Mouse (Mus musculus) forebrain, embryonic 12.5 days (tissue): ENCODE measurements at regions not wholly inside any gene's neighbourhood (a gene's known extent, or its start where the extent isn't known, plus 50 kb on each side); places are given as distances from the start of the nearest gene placed in this dataset.

ENCODE experiments used
- ATAC-seq: fragments of 200-750 bp; cut with Nextera tagmentation; 2 replicates; pipeline ENCODE4 v1.8.0; 2017; ENCODE audit warnings: moderate TSS enrichment; ENCODE audit not compliant: low FRiP score
- H3K27ac ChIP-seq: fragments of 300-500 bp; sonication (generic); 2 replicates; pipeline ENCODE4 v1.5.1; 2016; ENCODE audit warnings: mild to moderate bottlenecking
- H3K27me3 ChIP-seq: fragments of 300-500 bp; sonication (generic); 2 replicates; pipeline ENCODE4 v1.6.1; 2016; ENCODE audit warnings: mild to moderate bottlenecking
- H3K36me3 ChIP-seq: fragments of 300-500 bp; sonication (generic); replicated peaks from 2 replicates; pipeline ENCODE4 v1.6.1; 2016; ENCODE audit warnings: mild to moderate bottlenecking
- H3K4me1 ChIP-seq: fragments of 300-500 bp; sonication (generic); 2 replicates; pipeline ENCODE4 v1.6.1; 2016
- H3K4me2 ChIP-seq: fragments of 300-500 bp; sonication (generic); 2 replicates; pipeline ENCODE4 v1.6.1; 2016; ENCODE audit warnings: mild to moderate bottlenecking, moderate library complexity
- H3K4me3 ChIP-seq: fragments of 300-500 bp; sonication (generic); replicated peaks from 2 replicates; pipeline ENCODE4 v1.5.1; 2016; ENCODE audit warnings: mild to moderate bottlenecking
- H3K9ac ChIP-seq: fragments of 300-500 bp; sonication (generic); 2 replicates; pipeline ENCODE4 v1.6.1; 2016; ENCODE audit warnings: mild to moderate bottlenecking
- H3K9me3 ChIP-seq: fragments of 300-500 bp; sonication (generic); 2 replicates; pipeline ENCODE4 v1.6.1; 2016
- WGBS: fragments of 180-500 bp; shearing (Covaris S2); methylation state at CpG from one replicate; pipeline ENCODE4 v1.1.7; 2016; 5-methylcytosine and 5-hydroxymethylcytosine counted together

DNA sequence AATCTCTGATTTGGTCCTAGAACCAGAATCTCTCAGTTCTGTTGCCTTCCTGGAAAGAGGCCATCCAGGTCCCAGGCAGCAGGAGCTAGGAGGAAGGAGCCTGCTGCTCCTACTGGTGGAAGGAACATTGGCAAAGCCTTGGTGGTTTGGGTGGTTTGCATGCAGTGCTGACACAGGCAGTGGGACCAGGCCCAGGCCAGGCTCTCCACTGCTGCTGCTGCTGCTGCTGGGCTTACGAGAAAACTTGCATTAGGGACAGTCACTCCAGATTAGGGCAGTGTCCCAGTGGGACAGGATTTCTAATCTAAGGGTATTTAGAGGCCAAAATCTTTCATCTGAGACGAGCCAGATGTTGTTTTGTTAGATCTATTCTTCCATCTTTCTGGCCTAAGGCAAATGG, 172.1 kb upstream of the Bmper start:
- WGBS = 62% methylated on average over 2 of the region's 2 CpGs

GRCm38 (mm10) chr9:23059526-23059925, 163.3 kb upstream of the Bmper start:
- no peak for ATAC-seq
- Histone ChIP-seq H3K27ac (no peak overlapping the region), H3K4me3 (no peak overlapping the region), H3K4me1 (peaks cover 31% of the 10 kb centered on the region), H3K9me3 (no peaks in the 10 kb centered on the region), H3K9ac (no peak overlapping the region), H3K36me3 (no peaks in the 10 kb centered on the region), H3K4me2 (no peak overlapping the region), H3K27me3 (peaks cover 6% of the 10 kb centered on the region; the same call in 1 of the 2 replicates)
- WGBS = 83% methylated on average over 4 of the region's 4 CpGs

More for the DNA sequence above, 172.1 kb upstream of the Bmper start:
- Histone ChIP-seq H3K4me1 (no peaks in the 10 kb centered on the region), H3K27me3 (no peaks in the 10 kb centered on the region), H3K4me2 (no peak overlapping the region), H3K9ac (no peak overlapping the region), H3K9me3 (no peaks in the 10 kb centered on the region), H3K4me3 (no peak overlapping the region), H3K36me3 (no peaks in the 10 kb centered on the region), H3K27ac (no peak overlapping the region)
- ATAC-seq = no peak

GRCm38 (mm10) chr9:23060526-23060925, 162.3 kb upstream of the Bmper start:
- H3K4me2 ChIP-seq = no peak overlapping the region
- ATAC-seq = no peak
- H3K36me3 ChIP-seq = no peaks in the 10 kb centered on the region
- no peaks in the 10 kb centered on the region for H3K9me3 ChIP-seq
- H3K4me1 ChIP-seq = peaks cover 31% of the 10 kb centered on the region
- H3K4me3 ChIP-seq = no peak overlapping the region
- H3K27ac ChIP-seq = 0 out of 2 replicates have a peak overlapping the region, but pooled peaks have one; percentile 19
- peaks cover 6% of the 10 kb centered on the region; the same call in 1 of the 2 replicates for H3K27me3 ChIP-seq
- H3K9ac ChIP-seq = no peak overlapping the region

- H3K36me3 ChIP-seq = no peaks in the 10 kb centered on the region
- peak overlapping the region; percentile 66 for H3K27ac ChIP-seq
- peaks cover 8% of the 10 kb centered on the region; the same call in 1 of the 2 replicates for H3K27me3 ChIP-seq
- H3K9ac ChIP-seq = no peak overlapping the region
- 13% methylated on average over 4 of the region's 4 CpGs for WGBS
- ATAC-seq = 0 out of 2 replicates have a peak, but pooled peaks have one; percentile 15
- H3K4me1 ChIP-seq = peaks cover 31% of the 10 kb centered on the region
- no peak overlapping the region for H3K4me3 ChIP-seq
- H3K9me3 ChIP-seq = no peaks in the 10 kb centered on the region
- no peak overlapping the region for H3K4me2 ChIP-seq
Measured at GRCm38 (mm10) chr9:23061179-23061929, 161.5 kb upstream of the Bmper start.

DNA sequence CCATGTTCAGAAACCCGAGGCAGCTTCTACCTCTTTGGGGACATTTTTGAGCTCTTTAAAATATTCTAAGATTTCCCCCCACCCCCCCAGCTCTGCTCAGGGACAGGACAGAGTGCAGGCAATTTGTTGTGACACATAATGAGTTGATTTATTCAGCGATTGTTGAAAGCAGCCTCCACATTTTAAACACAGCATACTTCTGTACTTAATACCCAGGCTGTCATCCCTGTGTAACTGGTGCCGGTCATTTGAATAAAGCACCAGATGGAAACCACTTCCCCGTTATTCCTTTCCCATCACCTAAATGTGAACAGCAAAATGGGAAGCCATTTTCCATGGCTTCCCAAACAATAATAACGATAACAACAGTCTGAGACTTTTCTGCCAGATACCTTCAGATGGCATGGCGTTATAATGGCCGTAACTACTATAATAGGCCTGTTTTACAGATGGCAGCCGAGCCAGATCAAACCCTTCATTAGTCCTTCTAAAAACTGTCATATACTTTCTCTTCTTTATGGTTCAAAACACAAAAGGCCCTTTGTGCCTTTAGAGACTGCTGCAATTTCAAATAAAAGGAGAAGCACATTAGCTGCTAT, 160.7 kb upstream of the Bmper start:
- no peak overlapping the region for H3K9ac ChIP-seq

GRCm38 (mm10) chr9:23062656-23063444, 160.0 kb upstream of the Bmper start:
- H3K27ac ChIP-seq = peak overlapping the region; percentile 66; the same call in 1 of the 2 replicates
- peaks cover 23% of the 10 kb centered on the region for H3K27me3 ChIP-seq
- H3K4me2 ChIP-seq = no peak overlapping the region
- peak; percentile 42 for ATAC-seq
- H3K9ac ChIP-seq = no peak overlapping the region
- no peak overlapping the region for H3K4me3 ChIP-seq
- WGBS = 51% methylated on average over 7 of the region's 7 CpGs
- H3K36me3 ChIP-seq = no peaks in the 10 kb centered on the region
- no peaks in the 10 kb centered on the region for H3K9me3 ChIP-seq
- H3K4me1 ChIP-seq = peaks cover 31% of the 10 kb centered on the region

More for the DNA sequence above, 160.7 kb upstream of the Bmper start:
- H3K27me3 ChIP-seq = peaks cover 17% of the 10 kb centered on the region; the same call in 1 of the 2 replicates
- H3K27ac ChIP-seq = peak overlapping the region; percentile 66
- H3K4me2 ChIP-seq = no peak overlapping the region
- ATAC-seq = peak; percentile 72
- H3K36me3 ChIP-seq = no peaks in the 10 kb centered on the region
- 24% methylated on average over 8 of the region's 8 CpGs for WGBS
- H3K9me3 ChIP-seq = no peaks in the 10 kb centered on the region
- H3K4me3 ChIP-seq = no peak overlapping the region
- H3K4me1 ChIP-seq = peaks cover 31% of the 10 kb centered on the region

- Histone ChIP-seq H3K9me3 (no peaks in the 10 kb centered on the region), H3K4me3 (no peak overlapping the region), H3K4me2 (no peak overlapping the region), H3K9ac (no peak overlapping the region), H3K4me1 (peaks cover 31% of the 10 kb centered on the region), H3K27ac (no peak overlapping the region), H3K36me3 (no peaks in the 10 kb centered on the region), H3K27me3 (peaks cover 27% of the 10 kb centered on the region)
- WGBS = 86% methylated on average over 2 of the region's 2 CpGs
- ATAC-seq = no peak
Measured at GRCm38 (mm10) chr9:23064001-23064400, 158.9 kb upstream of the Bmper start.

DNA sequence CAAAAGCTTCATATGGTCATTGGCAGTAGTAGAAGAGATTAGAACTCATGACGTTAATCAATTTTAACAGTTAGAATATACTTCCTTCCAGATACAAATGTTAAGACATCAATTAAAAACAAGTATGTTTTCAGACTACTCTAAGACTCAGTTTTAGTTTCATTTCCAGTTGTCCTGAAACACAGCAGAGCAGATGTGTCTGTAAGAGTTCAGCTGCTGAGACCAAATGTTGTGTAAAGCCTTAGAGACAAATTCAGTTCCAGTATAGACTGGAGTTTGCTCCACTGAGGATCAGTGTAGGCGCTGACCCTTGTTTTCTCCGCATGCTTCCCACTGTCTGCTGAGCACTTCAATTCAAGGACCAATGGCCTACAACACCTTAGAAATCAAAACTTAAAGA, 158.1 kb upstream of the Bmper start:
- ATAC-seq = no peak
- Histone ChIP-seq H3K36me3 (no peaks in the 10 kb centered on the region), H3K9ac (no peak overlapping the region), H3K4me1 (peaks cover 31% of the 10 kb centered on the region), H3K9me3 (no peaks in the 10 kb centered on the region), H3K27ac (no peak overlapping the region), H3K27me3 (peaks cover 27% of the 10 kb centered on the region), H3K4me2 (no peak overlapping the region), H3K4me3 (no peak overlapping the region)
- 93% methylated on average over 3 of the region's 3 CpGs for WGBS

DNA sequence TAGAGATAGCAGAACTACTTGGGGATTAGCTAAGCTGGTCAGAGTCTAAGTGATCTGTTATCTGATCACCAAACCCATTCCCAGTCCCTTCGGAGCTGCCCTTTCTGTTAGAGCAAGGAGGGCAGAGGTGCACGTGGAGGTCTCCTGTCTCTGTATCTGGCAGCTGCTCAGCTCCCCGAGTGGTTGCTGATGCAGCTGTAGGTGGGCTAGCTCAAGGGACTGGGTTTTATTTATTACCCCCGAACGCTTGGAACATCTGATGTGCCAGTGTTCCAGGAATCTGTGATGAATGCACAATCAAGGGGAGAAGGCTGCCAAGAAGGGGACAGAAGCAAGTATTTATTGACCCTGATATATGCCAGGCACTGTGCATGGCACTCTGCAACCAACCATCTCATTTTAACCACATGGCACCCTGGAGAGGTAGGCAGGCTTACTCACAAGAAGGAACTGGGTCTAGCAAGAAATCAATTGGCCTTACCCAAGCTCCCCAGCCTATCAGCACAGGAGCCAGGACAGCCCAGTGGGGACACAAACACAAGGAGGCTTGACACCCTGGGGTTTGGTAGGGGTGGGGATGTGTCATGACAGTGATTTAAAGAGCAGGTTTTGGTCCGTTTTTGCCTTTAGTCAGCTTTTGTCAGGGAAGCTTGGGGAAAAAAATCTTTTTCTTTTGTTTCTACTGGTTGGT, 154.6 kb upstream of the Bmper start:
- ATAC-seq = no peak
- H3K9ac ChIP-seq = no peak overlapping the region
- WGBS = 72% methylated on average over 6 of the region's 6 CpGs

DNA sequence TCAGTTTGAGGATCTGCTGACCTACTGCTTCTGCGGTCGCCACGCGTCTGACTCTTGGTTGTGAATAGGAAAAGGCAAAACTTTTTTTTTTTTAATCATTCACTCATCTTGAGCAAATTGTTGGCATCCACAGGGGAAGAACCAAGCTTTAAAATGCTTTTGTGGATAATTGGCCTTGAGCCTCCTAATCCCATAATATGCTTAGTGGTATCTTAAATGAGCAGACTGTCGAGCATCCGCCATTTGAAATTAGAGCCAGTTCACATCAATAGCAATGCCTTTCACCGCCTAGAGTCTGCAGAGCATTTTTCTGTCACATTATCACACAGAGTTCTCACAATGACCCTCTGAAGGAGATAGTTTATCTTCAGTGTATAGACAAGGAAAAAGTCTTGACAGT, 153.7 kb upstream of the Bmper start:
- Histone ChIP-seq H3K4me2 (no peak overlapping the region), H3K9ac (no peak overlapping the region), H3K4me1 (no peaks in the 10 kb centered on the region), H3K27ac (no peak overlapping the region), H3K36me3 (no peaks in the 10 kb centered on the region), H3K9me3 (no peaks in the 10 kb centered on the region), H3K27me3 (peaks cover 27% of the 10 kb centered on the region), H3K4me3 (no peak overlapping the region)
- WGBS = 39% methylated on average over 7 of the region's 7 CpGs
- ATAC-seq = no peak

More for the DNA sequence above, 154.6 kb upstream of the Bmper start:
- no peak overlapping the region for H3K4me3 ChIP-seq
- H3K27ac ChIP-seq = no peak overlapping the region
- no peaks in the 10 kb centered on the region for H3K4me1 ChIP-seq
- no peaks in the 10 kb centered on the region for H3K36me3 ChIP-seq
- H3K4me2 ChIP-seq = no peak overlapping the region
- peaks cover 27% of the 10 kb centered on the region for H3K27me3 ChIP-seq
- no peaks in the 10 kb centered on the region for H3K9me3 ChIP-seq

- H3K4me3 ChIP-seq = no peak overlapping the region
- H3K9ac ChIP-seq = no peak overlapping the region
- H3K27ac ChIP-seq = no peak overlapping the region
- H3K4me1 ChIP-seq = no peaks in the 10 kb centered on the region
- no peaks in the 10 kb centered on the region for H3K36me3 ChIP-seq
- WGBS = 68% methylated on average over 2 of the region's 2 CpGs
- no peaks in the 10 kb centered on the region for H3K9me3 ChIP-seq
- H3K27me3 ChIP-seq = peaks cover 27% of the 10 kb centered on the region
- no peak for ATAC-seq
- no peak overlapping the region for H3K4me2 ChIP-seq
Measured at GRCm38 (mm10) chr9:23071006-23071405, 151.9 kb upstream of the Bmper start.

DNA sequence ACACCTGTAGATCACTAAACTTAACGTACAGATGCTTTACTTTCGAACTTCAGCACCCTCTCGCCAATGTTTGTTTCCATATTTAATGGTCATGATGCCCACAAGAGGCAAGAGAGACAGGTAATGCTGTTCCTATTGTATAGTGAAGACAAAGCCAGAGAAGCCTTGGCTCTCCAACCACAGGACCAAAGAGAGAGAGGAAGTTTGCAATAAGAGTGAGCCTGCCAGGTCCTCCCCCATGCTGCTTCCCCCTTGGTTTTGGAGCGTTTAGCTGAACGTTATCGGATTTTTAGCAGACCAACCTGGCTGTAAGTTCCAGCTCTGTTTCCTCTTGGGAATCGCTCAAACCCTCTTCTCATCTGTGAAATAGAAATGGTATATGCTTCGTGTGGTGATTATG, 150.1 kb upstream of the Bmper start:
- ATAC-seq = no peak
- Histone ChIP-seq H3K36me3 (no peaks in the 10 kb centered on the region), H3K27me3 (peaks cover 10% of the 10 kb centered on the region), H3K4me1 (no peaks in the 10 kb centered on the region), H3K9ac (no peak overlapping the region), H3K27ac (no peak overlapping the region), H3K4me3 (no peak overlapping the region), H3K4me2 (no peak overlapping the region), H3K9me3 (no peaks in the 10 kb centered on the region)
- WGBS = 87% methylated on average over 8 of the region's 8 CpGs
